Mouse (Mus musculus) heart, embryonic 10.5 days (tissue): ENCODE measurements around the gene Rusc2. TPM values are rescaled to one million over a fixed set of nuclear protein-coding genes. Genes with fewer than 3 reads are reported as not detected.

Source experiments
- DNase-seq: peaks from one replicate; pipeline ENCODE4 v3.0.0-alpha.2; 2017; ENCODE audit warnings: low spot score
- H3K27ac ChIP-seq: fragments of 300-500 bp; sonication (generic); 2 replicates; pipeline ENCODE4 v1.5.1; 2016; ENCODE audit warnings: mild to moderate bottlenecking
- H3K27me3 ChIP-seq: fragments of 300-500 bp; sonication (generic); 2 replicates; pipeline ENCODE4 v1.6.1; 2016; ENCODE audit warnings: mild to moderate bottlenecking; ENCODE audit not compliant: poor library complexity, insufficient read depth, severe bottlenecking
- H3K36me3 ChIP-seq: fragments of 300-500 bp; sonication (generic); 2 replicates; pipeline ENCODE4 v1.6.1; 2016; ENCODE audit warnings: mild to moderate bottlenecking, moderate library complexity
- H3K4me1 ChIP-seq: fragments of 300-500 bp; sonication (generic); 2 replicates; pipeline ENCODE4 v1.6.1; 2016; ENCODE audit warnings: mild to moderate bottlenecking
- H3K4me3 ChIP-seq: fragments of 300-500 bp; sonication (generic); 2 replicates; pipeline ENCODE4 v1.5.1; 2016; ENCODE audit warnings: mild to moderate bottlenecking, moderate library complexity
- H3K9me3 ChIP-seq: fragments of 300-500 bp; sonication (generic); 2 replicates; pipeline ENCODE4 v1.6.1; 2016; ENCODE audit warnings: mild to moderate bottlenecking, moderate library complexity
- WGBS: fragments of 180-500 bp; shearing (Covaris S2); methylation state at CpG from one replicate; pipeline ENCODE4 v1.1.7; 2016; 5-methylcytosine and 5-hydroxymethylcytosine counted together
- polyA plus RNA-seq: library from polyadenylated mRNA; unstranded; fragments of >200 nt; fragmentation: Nextera tagmentation; extraction: Ambion mirVana; gene quantifications from 2 replicates; pipeline ENCODE4 v1.2.1, GENCODE M21; 2016

Gene Rusc2
- polyA plus RNA-seq, 1 experiment from 2014 or later = 11.2 TPM

GRCm38 (mm10) chr4:43421632-43422240 is 40.0 kb downstream of the Rusc2 start:
- peaks cover 57% of the 10 kb centered on the region for H3K36me3 ChIP-seq
- 58% methylated on average over 28 of the region's 28 CpGs for WGBS
- DNase-seq = no peak
- H3K27me3 ChIP-seq = peaks cover 59% of the 10 kb centered on the region
- peaks cover 46% of the 10 kb centered on the region for H3K4me1 ChIP-seq
- no peak overlapping the region for H3K4me3 ChIP-seq
- H3K27ac ChIP-seq = no peak overlapping the region
- no peaks in the 10 kb centered on the region for H3K9me3 ChIP-seq

GRCm38 (mm10) chr4:43423267-43423934 is 41.6 kb downstream of the Rusc2 start:
- Histone ChIP-seq H3K36me3 (peaks cover 56% of the 10 kb centered on the region), H3K9me3 (no peaks in the 10 kb centered on the region), H3K4me3 (no peak overlapping the region), H3K27ac (no peak overlapping the region), H3K4me1 (peaks cover 44% of the 10 kb centered on the region), H3K27me3 (peaks cover 75% of the 10 kb centered on the region)
- DNase-seq = no peak
- 85% methylated on average over 20 of the region's 20 CpGs for WGBS

GRCm38 (mm10) chr4:43424072-43424471 is 42.3 kb downstream of the Rusc2 start:
- H3K9me3 ChIP-seq = no peaks in the 10 kb centered on the region
- H3K4me3 ChIP-seq = no peak overlapping the region
- H3K4me1 ChIP-seq = peaks cover 48% of the 10 kb centered on the region
- no peak for DNase-seq
- H3K27me3 ChIP-seq = peaks cover 82% of the 10 kb centered on the region
- 74% methylated on average over 9 of the region's 9 CpGs for WGBS
- peaks cover 56% of the 10 kb centered on the region for H3K36me3 ChIP-seq
- no peak overlapping the region for H3K27ac ChIP-seq

GRCm38 (mm10) chr4:43425197-43425596 is 43.4 kb downstream of the Rusc2 start:
- Histone ChIP-seq H3K27me3 (peaks cover 93% of the 10 kb centered on the region), H3K4me1 (peaks cover 44% of the 10 kb centered on the region), H3K9me3 (no peaks in the 10 kb centered on the region), H3K27ac (no peak overlapping the region), H3K36me3 (peaks cover 56% of the 10 kb centered on the region), H3K4me3 (peak overlapping the region; percentile 46)
- WGBS = 23% methylated on average over 14 of the region's 14 CpGs
- DNase-seq = no peak

- Histone ChIP-seq H3K9me3 (no peaks in the 10 kb centered on the region), H3K27ac (no peak overlapping the region; the same call in 1 of the 2 replicates), H3K36me3 (peaks cover 56% of the 10 kb centered on the region), H3K4me3 (peak overlapping the region; percentile 46), H3K27me3 (peaks cover 99% of the 10 kb centered on the region), H3K4me1 (peaks cover 44% of the 10 kb centered on the region)
- no peak for DNase-seq
- 26% methylated on average over 31 of the region's 31 CpGs for WGBS
These were observed 44.0 kb downstream of the Rusc2 start for GRCm38 (mm10) chr4:43425648-43426380.

- no peak overlapping the region for H3K4me3 ChIP-seq
- H3K27ac ChIP-seq = no peak overlapping the region
- no peak for DNase-seq
- peaks cover 96% of the 10 kb centered on the region for H3K27me3 ChIP-seq
- no peaks in the 10 kb centered on the region for H3K9me3 ChIP-seq
- H3K36me3 ChIP-seq = peaks cover 51% of the 10 kb centered on the region
- 58% methylated on average over 10 of the region's 10 CpGs for WGBS
- peaks cover 43% of the 10 kb centered on the region for H3K4me1 ChIP-seq
These were observed 44.7 kb downstream of the Rusc2 start for GRCm38 (mm10) chr4:43426487-43426886.

- H3K4me1 ChIP-seq = peaks cover 39% of the 10 kb centered on the region
- H3K27me3 ChIP-seq = peaks cover 84% of the 10 kb centered on the region
- 26% methylated on average over 23 of the region's 23 CpGs for WGBS
- H3K9me3 ChIP-seq = no peaks in the 10 kb centered on the region
- H3K4me3 ChIP-seq = peak overlapping the region; percentile 36
- peaks cover 40% of the 10 kb centered on the region for H3K36me3 ChIP-seq
- no peak for DNase-seq
- no peak overlapping the region for H3K27ac ChIP-seq
These were observed 45.9 kb downstream of the Rusc2 start for GRCm38 (mm10) chr4:43427501-43428179.

- H3K4me1 ChIP-seq = peaks cover 39% of the 10 kb centered on the region
- 34% methylated on average over 16 of the region's 16 CpGs for whole genome bisulfite sequencing
- no peaks in the 10 kb centered on the region for H3K9me3 ChIP-seq
- H3K36me3 ChIP-seq = peaks cover 33% of the 10 kb centered on the region
- 0 out of 2 replicates have a peak overlapping the region, but pooled peaks have one; percentile 17 for H3K27ac ChIP-seq
- DNase-seq = no peak
- peaks cover 77% of the 10 kb centered on the region for H3K27me3 ChIP-seq
- H3K4me3 ChIP-seq = peak overlapping the region; percentile 40
These were observed 46.5 kb downstream of the Rusc2 start for GRCm38 (mm10) chr4:43428180-43428861.

GRCm38 (mm10) chr4:43428946-43429345 is 47.2 kb downstream of the Rusc2 start, which contains the start of gene Fam166b:
Gene Fam166b (minus strand): TSS chr4:43429134.
- peaks cover 39% of the 10 kb centered on the region for H3K4me1 ChIP-seq
- DNase-seq = no peak
- no peaks in the 10 kb centered on the region for H3K9me3 ChIP-seq
- 0 out of 2 replicates have a peak within 1 kb of the TSS, but pooled peaks have one; percentile 17 for H3K27ac ChIP-seq
- 5% methylated on average over 10 of the region's 10 CpGs for WGBS
- peaks cover 71% of the 10 kb centered on the region for H3K27me3 ChIP-seq
- H3K36me3 ChIP-seq = peaks cover 27% of the 10 kb centered on the region
- peak within 1 kb of the TSS; percentile 40 for H3K4me3 ChIP-seq

GRCm38 (mm10) chr4:43431690-43432089 is 49.9 kb downstream of the Rusc2 start:
- peaks cover 21% of the 10 kb centered on the region for H3K4me1 ChIP-seq
- H3K36me3 ChIP-seq = peaks cover under 1% of the 10 kb centered on the region; the same call in 1 of the 2 replicates
- H3K9me3 ChIP-seq = no peaks in the 10 kb centered on the region
- peaks cover 44% of the 10 kb centered on the region for H3K27me3 ChIP-seq
- H3K27ac ChIP-seq = no peak overlapping the region
- no peak overlapping the region for H3K4me3 ChIP-seq
- WGBS = 7% methylated on average over 4 of the region's 4 CpGs
- DNase-seq = peak; percentile 90

- Histone ChIP-seq H3K27me3 (peaks cover 32% of the 10 kb centered on the region), H3K9me3 (no peaks in the 10 kb centered on the region), H3K4me3 (no peak overlapping the region), H3K27ac (no peak overlapping the region), H3K4me1 (peaks cover 14% of the 10 kb centered on the region), H3K36me3 (no peaks in the 10 kb centered on the region)
- no peak for DNase-seq
- WGBS = 94% methylated on average over 1 of the region's 1 CpGs
These were observed 51.1 kb downstream of the Rusc2 start for GRCm38 (mm10) chr4:43432832-43433231.

- Histone ChIP-seq H3K4me1 (peaks cover 12% of the 10 kb centered on the region), H3K27me3 (no peaks in the 10 kb centered on the region), H3K36me3 (peaks cover 19% of the 10 kb centered on the region), H3K27ac (peak within 1 kb of the TSS; percentile 96), H3K9me3 (no peaks in the 10 kb centered on the region), H3K4me3 (peak within 1 kb of the TSS; percentile 96)
- WGBS = 29% methylated on average over 4 of the region's 4 CpGs
- no peak for DNase-seq
These were observed 59.9 kb downstream of the Rusc2 start, which contains the start of gene Tesk1 for GRCm38 (mm10) chr4:43441639-43442038. Gene Tesk1 (plus strand): TSS chr4:43441939.
